Mouse (Mus musculus) bone marrow macrophage, adult 2 months (primary cell): ENCODE data around the gene Cacna1h.

ENCODE experiments used
- CTCF ChIP-seq: IDR thresholded peaks from 2 replicates; pipeline ENCODE4 v1.5.1; 2012; ENCODE audit warnings: low read depth, mild to moderate bottlenecking, low read length, moderate library complexity
- POLR2A ChIP-seq: IDR thresholded peaks from 2 replicates; pipeline ENCODE4 v1.6.1; 2012; ENCODE audit warnings: mild to moderate bottlenecking, low read depth, low read length, borderline replicate concordance

DNA sequence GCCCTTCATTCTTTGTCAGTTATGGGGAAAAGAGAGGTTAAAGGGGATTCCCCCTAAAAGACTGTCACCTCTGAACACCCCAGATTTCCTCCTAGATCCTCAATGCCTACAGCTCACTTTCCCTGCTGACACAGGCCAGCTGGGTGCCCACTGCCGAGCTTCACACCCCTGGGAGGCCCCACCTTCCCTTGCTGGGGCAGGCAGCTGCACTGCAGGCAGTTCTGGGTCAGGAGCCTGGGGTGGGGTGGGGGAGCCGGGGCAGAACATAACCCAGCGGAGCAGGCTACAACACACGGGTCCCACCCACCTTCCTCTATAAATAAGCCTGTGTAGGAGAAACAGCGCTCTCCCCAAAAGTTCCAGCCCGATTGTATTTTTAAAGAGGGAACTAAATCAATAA is 3.7 kb downstream of the Cacna1h start:
- TF ChIP-seq POLR2A (no peak), CTCF (no peak)
